Mouse (Mus musculus): ENCODE results near the gene St8sia6. TPM values are rescaled to one million over a fixed set of nuclear protein-coding genes. Genes with fewer than 3 reads are reported as not detected.
A peak's percentile ranks its signal among the peaks of the same experiment; 100 is the strongest.
"Not testable (repeated sequence)": the region's sequence is repeated elsewhere in the genome, so short reads cannot be mapped to it uniquely, and the experiment has no call there.

St8sia6 gene
- polyA plus RNA-seq, 1 experiment from 2014 or later = 1.4 TPM

DNA sequence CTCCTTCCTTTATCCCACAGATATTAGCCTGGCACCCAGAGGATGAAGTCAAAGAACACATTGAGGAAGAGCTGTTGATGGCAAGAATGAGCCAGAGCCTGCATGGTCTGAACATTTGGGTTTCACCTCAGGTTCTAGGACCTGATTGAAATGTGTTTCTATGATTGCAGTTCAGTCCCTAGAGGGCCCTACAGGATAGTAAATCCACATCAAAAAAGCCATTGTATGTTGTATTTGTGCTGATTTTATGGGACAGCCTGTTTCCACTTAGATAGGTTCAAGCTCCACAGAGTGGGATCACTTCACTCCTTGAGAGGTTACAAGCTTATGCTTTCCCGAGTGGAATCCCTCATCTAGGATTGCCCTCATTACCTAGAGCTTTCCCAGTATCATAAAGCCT, 159.0 kb downstream of the St8sia6 start:
- H3K9ac ChIP-seq (ENCODE audit: low read length) = no peak overlapping the region
- H3K4me1 ChIP-seq (ENCODE audit: control insufficient read depth, insufficient read depth, low read length) = 0 out of 2 replicates have a peak, but pooled peaks cover 3% of the 10 kb centered on the region
- H3K36me3 ChIP-seq (ENCODE audit: control insufficient read depth, insufficient read depth, low read length) = no peaks in the 10 kb centered on the region
- ATAC-seq (ENCODE audit: insufficient number of reproducible peaks, low FRiP score, low TSS enrichment, low read depth) (no peak), DNase-seq (ENCODE audit: low spot score) (no peak)
- 27% methylated on average over 1 of the region's 1 CpGs for WGBS
- no peaks in the 10 kb centered on the region for H3K9me3 ChIP-seq (ENCODE audit: control insufficient read depth, low read length)
- no peak overlapping the region for H3K4me3 ChIP-seq (ENCODE audit: low read depth, low read length)
- H3K27me3 ChIP-seq (ENCODE audit: control insufficient read depth, insufficient read depth, low read length) = no peaks in the 10 kb centered on the region
- no peak overlapping the region for H3K4me2 ChIP-seq (ENCODE audit: low read depth, severe bottlenecking)
- H3K27ac ChIP-seq (replicated peaks; ENCODE audit: low read depth, low read length) = no peak overlapping the region

DNA sequence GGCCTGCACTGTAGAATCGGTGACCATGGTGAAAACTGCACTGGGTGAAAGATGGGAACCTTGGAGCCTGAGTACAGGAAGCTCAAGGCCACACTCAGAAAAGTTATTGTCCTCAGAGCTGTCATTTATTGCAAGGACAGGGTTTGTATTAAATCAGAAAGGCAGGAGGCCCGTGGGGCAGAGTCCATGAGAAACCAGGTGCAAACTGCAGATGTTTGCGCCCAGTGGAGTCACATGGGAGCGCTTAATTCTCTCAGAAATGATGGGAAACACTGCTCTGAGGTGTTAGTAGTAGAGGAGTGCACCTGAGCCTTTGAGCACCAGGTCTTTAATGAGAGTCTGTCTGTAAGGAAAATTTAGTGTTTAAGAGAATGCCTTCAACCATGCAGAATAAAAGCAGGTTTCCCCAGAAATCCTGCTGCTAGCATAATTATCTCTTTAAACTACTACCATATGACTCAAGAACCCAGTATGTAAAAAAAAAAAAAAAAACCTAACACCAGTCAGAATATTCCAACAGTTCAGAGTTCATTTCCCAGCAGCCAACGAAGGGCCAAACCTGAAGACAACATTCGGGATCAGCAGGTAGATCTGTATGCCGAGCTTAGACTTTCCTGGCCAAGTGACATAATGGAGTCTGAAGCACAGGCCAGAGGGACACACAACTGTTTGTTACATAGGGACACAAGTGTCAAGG, 163.6 kb downstream of the St8sia6 start:
- WGBS = 53% methylated on average over 7 of the region's 7 CpGs
- Histone ChIP-seq H3K9me3 (ENCODE audit: control insufficient read depth, low read length) (no peaks in the 10 kb centered on the region), H3K9ac (ENCODE audit: low read length) (no peak overlapping the region; the same call in 1 of the 2 replicates), H3K4me3 (ENCODE audit: low read depth, low read length) (no peak overlapping the region), H3K4me1 (ENCODE audit: control insufficient read depth, insufficient read depth, low read length) (0 out of 2 replicates have a peak, but pooled peaks cover 3% of the 10 kb centered on the region), H3K4me2 (ENCODE audit: low read depth, severe bottlenecking) (no peak overlapping the region), H3K27me3 (ENCODE audit: control insufficient read depth, insufficient read depth, low read length) (no peaks in the 10 kb centered on the region), H3K27ac (replicated peaks; ENCODE audit: low read depth, low read length) (no peak overlapping the region), H3K36me3 (ENCODE audit: control insufficient read depth, insufficient read depth, low read length) (no peaks in the 10 kb centered on the region)
- ATAC-seq (ENCODE audit: insufficient number of reproducible peaks, low FRiP score, low TSS enrichment, low read depth) = peak; percentile 53
- DNase-seq (ENCODE audit: low spot score) = peak; percentile 48

DNA sequence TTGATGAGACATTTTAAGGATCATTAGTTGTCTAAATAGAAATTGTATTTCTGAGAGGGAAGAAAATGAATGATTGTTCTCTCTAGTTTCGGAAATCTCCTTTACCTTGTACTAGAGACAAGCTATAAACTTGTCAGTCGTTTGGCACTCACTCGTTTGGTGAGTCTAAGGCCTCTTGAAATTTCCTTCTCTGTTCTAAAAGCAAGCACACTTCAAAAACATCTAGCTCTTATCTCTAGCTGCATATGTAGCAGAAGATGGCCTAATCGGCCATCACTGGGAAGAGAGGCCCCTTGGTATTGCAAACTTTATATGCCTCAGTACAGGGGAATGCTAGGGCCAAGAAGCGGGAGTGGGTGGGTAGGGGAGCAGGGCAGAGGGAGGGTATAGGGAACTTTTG, 190.2 kb downstream of the St8sia6 start:
- not testable (repeated sequence) for H3K27ac ChIP-seq (replicated peaks; ENCODE audit: low read depth, low read length); H3K4me2 ChIP-seq (ENCODE audit: low read depth, severe bottlenecking); H3K9me3 ChIP-seq (ENCODE audit: control insufficient read depth, low read length); DNase-seq (ENCODE audit: low spot score); H3K4me1 ChIP-seq (ENCODE audit: control insufficient read depth, insufficient read depth, low read length); H3K4me3 ChIP-seq (ENCODE audit: low read depth, low read length); H3K36me3 ChIP-seq (ENCODE audit: control insufficient read depth, insufficient read depth, low read length); ATAC-seq (ENCODE audit: insufficient number of reproducible peaks, low FRiP score, low TSS enrichment, low read depth); H3K9ac ChIP-seq (ENCODE audit: low read length); H3K27me3 ChIP-seq (ENCODE audit: control insufficient read depth, insufficient read depth, low read length)
- WGBS = 55% methylated on average over 5 of the region's 5 CpGs

DNA sequence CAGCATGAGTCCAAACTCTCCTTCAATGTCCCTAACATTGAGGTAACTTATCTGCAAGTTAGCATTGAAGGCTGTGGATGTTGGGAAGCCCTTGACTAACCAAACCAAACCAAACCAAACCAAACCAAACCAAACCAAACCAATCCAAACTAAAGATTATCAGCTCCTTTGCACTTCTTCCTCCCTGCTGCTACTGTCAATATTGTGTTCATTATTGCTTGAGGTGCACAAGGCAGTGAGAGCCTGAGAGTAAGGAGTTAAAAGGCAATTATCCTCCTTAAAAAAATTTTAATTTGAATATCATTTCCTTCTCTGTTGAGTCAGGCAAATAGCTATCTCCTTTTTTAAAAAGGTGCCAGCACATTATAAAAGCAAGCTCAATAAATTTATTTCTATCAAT, 190.8 kb downstream of the St8sia6 start:
- no peak for ATAC-seq (ENCODE audit: insufficient number of reproducible peaks, low FRiP score, low TSS enrichment, low read depth)
- no peak overlapping the region for H3K27ac ChIP-seq (replicated peaks; ENCODE audit: low read depth, low read length)

More for the DNA sequence above, 190.8 kb downstream of the St8sia6 start:
- Histone ChIP-seq H3K27me3 (ENCODE audit: control insufficient read depth, insufficient read depth, low read length) (no peaks in the 10 kb centered on the region), H3K4me3 (ENCODE audit: low read depth, low read length) (no peak overlapping the region), H3K4me1 (ENCODE audit: control insufficient read depth, insufficient read depth, low read length) (no peaks in the 10 kb centered on the region), H3K36me3 (ENCODE audit: control insufficient read depth, insufficient read depth, low read length) (no peaks in the 10 kb centered on the region), H3K9ac (ENCODE audit: low read length) (no peak overlapping the region), H3K9me3 (ENCODE audit: control insufficient read depth, low read length) (no peaks in the 10 kb centered on the region), H3K4me2 (ENCODE audit: low read depth, severe bottlenecking) (no peak overlapping the region)
- DNase-seq (ENCODE audit: low spot score) = no peak

Other genes with a start within 250 kb of the St8sia6 start
- gene Trdmt1, start 249.4 kb downstream of the St8sia6 start, polyA plus RNA-seq (2014; fragmentation: Nextera tagmentation; extraction: Ambion mirVana) = 9.3 TPM in 2 replicates
- gene Vim, start 220.1 kb downstream of the St8sia6 start, polyA plus RNA-seq (2014; fragmentation: Nextera tagmentation; extraction: Ambion mirVana) = 398 and 406 TPM in 2 replicates